ENCODE assay signal across 8 mouse cellular contexts in the genomic region with DNA sequence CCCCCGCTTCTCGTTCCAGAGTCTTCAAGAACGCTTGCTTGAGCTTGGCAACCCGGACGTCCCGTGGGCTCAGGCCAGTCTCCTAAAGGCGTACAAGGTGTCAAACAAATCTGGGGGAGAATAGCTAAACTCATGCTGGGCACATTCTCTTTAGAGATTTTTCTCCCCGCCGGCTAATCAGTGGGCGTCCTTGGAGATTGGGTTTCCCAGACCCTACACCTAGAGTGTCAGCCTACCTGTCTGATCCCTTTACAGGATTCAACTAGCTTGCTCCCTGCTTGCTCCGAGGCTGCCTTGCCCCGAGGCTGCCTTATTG. TPM values are rescaled to one million over a fixed set of nuclear protein-coding genes. Genes with fewer than 3 reads are reported as not detected.
DNase-seq lines count a peak whose midpoint lies in the region; ATAC-seq and TF ChIP-seq lines count a peak whose summit lies in the region.

No protein-coding gene starts in this region.

- no peaks in the 10 kb centered on the region for H3K27me3 ChIP-seq in E14TG2a.4 (ENCODE audit: insufficient read depth, low read length)
- peaks cover 17% of the 10 kb centered on the region for H3K27me3 ChIP-seq in forebrain, embryonic 16.5 days (replicated peaks; ENCODE audit: control insufficient read depth, insufficient read depth, low read length)
- peaks cover 2% of the 10 kb centered on the region for H3K27me3 ChIP-seq in megakaryocyte, embryonic 14.5 days (replicated peaks)

- no peak for DNase-seq in gastrocnemius, adult 2 months
- DNase-seq in gastrocnemius, postnatal 36 days = no peak
- no peak for DNase-seq in left cerebral cortex, adult 9 months (ENCODE audit: low spot score in 2 of 2)
- DNase-seq in embryo, embryonic 11 days = no peak
- DNase-seq in adrenal gland, postnatal 36 days = no peak

- peaks cover 81% of the 10 kb centered on the region for H3K4me1 ChIP-seq in E14TG2a.4 (replicated peaks; ENCODE audit: low read depth, low read length)
- H3K4me1 ChIP-seq in forebrain, embryonic 16.5 days (replicated peaks; ENCODE audit: control insufficient read depth, insufficient read depth, low read length) = peaks cover 14% of the 10 kb centered on the region
- peaks cover 56% of the 10 kb centered on the region for H3K4me1 ChIP-seq in megakaryocyte, embryonic 14.5 days

- TF ChIP-seq CTCF in gastrocnemius, adult 2 months (IDR thresholded peaks at IDR 0.05) = no peak
- TF ChIP-seq CTCF in E14TG2a.4 (conservative IDR thresholded peaks at IDR 0.05; ENCODE audit: low read length) = no peak

- WGBS in forebrain, embryonic 16.5 days = under 1% methylated on average over 12 of the region's 12 CpGs

- H3K9me3 ChIP-seq in E14TG2a.4 (ENCODE audit: low read length) = no peaks in the 10 kb centered on the region
- H3K9me3 ChIP-seq in forebrain, embryonic 16.5 days (ENCODE audit: control insufficient read depth, low read length) = no peaks in the 10 kb centered on the region
- H3K9me3 ChIP-seq in megakaryocyte, embryonic 14.5 days = no peaks in the 10 kb centered on the region; the same call in 1 of the 2 replicates

- peak overlapping the region; percentile 47 for H3K9ac ChIP-seq in forebrain, embryonic 16.5 days (replicated peaks; ENCODE audit: low read depth, low read length)

- intact Hi-C loops in gastrocnemius, adult 2 months (cut with DNase I) = no loop called here
- intact Hi-C loops in gastrocnemius, postnatal 36 days (cut with DNase I) = no loop called here

- H3K4me3 ChIP-seq in gastrocnemius, adult 2 months = peak overlapping the region; percentile 80
- peak overlapping the region; percentile 95 for H3K4me3 ChIP-seq in E14TG2a.4 (replicated peaks; ENCODE audit: low read length)
- peak overlapping the region; percentile 44 for H3K4me3 ChIP-seq in forebrain, embryonic 16.5 days (replicated peaks; ENCODE audit: low read length)
- H3K4me3 ChIP-seq in megakaryocyte, embryonic 14.5 days (replicated peaks) = peak overlapping the region; percentile 98

- peaks cover 32% of the 10 kb centered on the region for H3K36me3 ChIP-seq in E14TG2a.4 (ENCODE audit: insufficient read depth, low read length)
- H3K36me3 ChIP-seq in forebrain, embryonic 16.5 days (ENCODE audit: control insufficient read depth, insufficient read depth) = no peaks in the 10 kb centered on the region
- H3K36me3 ChIP-seq in megakaryocyte, embryonic 14.5 days (replicated peaks; ENCODE audit: low read length) = peaks cover 24% of the 10 kb centered on the region

- no peak for ATAC-seq in forebrain, embryonic 16.5 days

- H3K4me2 ChIP-seq in forebrain, embryonic 16.5 days (ENCODE audit: low read length) = peak overlapping the region; percentile 93

- peak overlapping the region; percentile 100 for H3K27ac ChIP-seq in gastrocnemius, adult 2 months
- H3K27ac ChIP-seq in forebrain, embryonic 16.5 days (ENCODE audit: low read length) = no peak overlapping the region

RNA-seq across cellular contexts. Expression of a gene that starts 0.7 kb away (rescaled TPM):
- total RNA-seq in gastrocnemius, adult 2 months (2021) = 10 to 100 TPM; 97.4 to 99.1 TPM
- 10 to 100 TPM; 90.7 to 93.7 TPM for total RNA-seq in gastrocnemius, postnatal 36 days (2021)
- polyA plus RNA-seq in forebrain, embryonic 16.5 days (2015; fragmentation: Nextera tagmentation; extraction: Ambion mirVana) = 2.0 and 2.6 TPM in 2 replicates
- polyA plus RNA-seq in megakaryocyte, embryonic 14.5 days (2012; ENCODE audit: insufficient read depth, low replicate concordance) = 67.6 and 164 TPM in 2 replicates
- 10 to 100 TPM; 57.8 to 84.4 TPM for total RNA-seq in adrenal gland, postnatal 36 days (2021)

Comparison
In these comparisons a context has a peak if more than half of its experiments do, and no peak if none do; other contexts are left out.
1. H3K4me3 ChIP-seq: peak in every context shown above with its lines; median percentile 98 in megakaryocyte, embryonic 14.5 days; 95 in E14TG2a.4; 80 in gastrocnemius, adult 2 months; 44 in forebrain, embryonic 16.5 days.